Mouse (Mus musculus): ENCODE data around the gene Sult1c2.
"Not testable (repeated sequence)": the region's sequence is repeated elsewhere in the genome, so short reads cannot be mapped to it uniquely, and the experiment has no call there.

Gene Sult1c2

GRCm38 (mm10) chr17:53846206-53846605 lies at the start of gene Sult1c2:
TSS of gene Sult1c2 (minus strand) at chr17:53846339.
- ChIA-PET CTCF (interaction anchor here (0.6 to 1.1 kb wide), 6 partner anchors 10 to 1736 kb away, joined by 3 to 4 read pairs (median 3); no protein-coding TSS in a partner anchor), POLR2A (interaction anchor here in 2 of 4 experiments (0.6 kb wide), 2 partner anchors 43 to 1149 kb away, joined by 3 to 4 read pairs; no protein-coding TSS in a partner anchor)

DNA sequence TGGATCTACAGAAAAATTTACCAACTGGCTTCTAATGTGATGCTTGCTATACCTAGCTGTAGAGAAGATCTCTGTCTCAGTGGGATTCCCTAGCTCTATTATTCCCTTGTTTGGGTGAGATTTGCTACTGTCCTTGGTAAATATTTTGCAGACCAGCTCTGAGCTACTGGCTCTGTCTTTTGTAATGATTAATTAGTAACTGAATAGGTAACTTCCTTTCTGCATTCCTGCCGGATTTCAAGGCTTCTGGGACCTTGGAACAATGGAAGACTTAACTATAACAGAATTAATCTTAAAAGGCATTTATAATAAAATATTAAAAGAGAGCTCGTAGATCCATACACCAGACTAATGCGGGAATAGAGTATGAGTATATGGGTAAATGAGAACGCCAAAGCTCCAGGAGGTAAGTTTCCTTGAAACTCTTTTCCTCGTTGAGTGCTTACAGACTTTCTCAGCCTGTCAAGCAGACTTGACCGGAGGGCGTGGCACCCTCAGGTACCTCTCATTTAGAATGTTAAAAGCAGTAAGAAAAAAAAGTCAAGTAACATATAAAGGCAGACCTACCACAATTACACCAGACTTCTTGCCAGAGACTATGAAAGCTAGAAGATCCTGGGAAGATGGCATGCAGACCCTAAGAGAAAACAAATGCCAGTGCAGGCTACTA lies 33.0 kb upstream of the Sult1c2 start:
- POLR2A ChIA-PET, CTCF ChIA-PET: not testable (repeated sequence)

GRCm38 (mm10) chr17:53874433-53874832 lies 28.3 kb upstream of the Sult1c2 start:
- POLR2A ChIA-PET: no interaction called here
- CTCF ChIA-PET: no interaction called here

DNA sequence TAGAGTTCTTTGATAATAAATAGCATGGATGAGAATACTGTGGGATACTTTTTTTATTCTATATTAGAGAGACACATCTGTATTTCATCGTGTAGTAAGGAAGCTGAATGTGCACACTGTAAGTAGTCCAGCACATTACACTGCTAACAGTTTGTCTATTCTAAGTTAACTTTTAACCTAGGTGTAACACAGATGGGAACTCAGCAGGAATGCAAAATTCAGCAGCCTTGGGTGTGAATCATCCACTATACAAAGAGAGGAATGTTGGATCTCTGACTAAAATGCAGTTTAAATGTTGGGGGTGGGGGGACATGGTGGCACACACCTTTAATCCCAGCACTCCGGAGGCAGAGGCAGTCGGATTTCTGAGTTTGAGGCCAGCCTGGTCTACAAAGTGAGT lies 26.1 kb upstream of the Sult1c2 start:
- ChIA-PET CTCF (no interaction called here), POLR2A (no interaction called here)

DNA sequence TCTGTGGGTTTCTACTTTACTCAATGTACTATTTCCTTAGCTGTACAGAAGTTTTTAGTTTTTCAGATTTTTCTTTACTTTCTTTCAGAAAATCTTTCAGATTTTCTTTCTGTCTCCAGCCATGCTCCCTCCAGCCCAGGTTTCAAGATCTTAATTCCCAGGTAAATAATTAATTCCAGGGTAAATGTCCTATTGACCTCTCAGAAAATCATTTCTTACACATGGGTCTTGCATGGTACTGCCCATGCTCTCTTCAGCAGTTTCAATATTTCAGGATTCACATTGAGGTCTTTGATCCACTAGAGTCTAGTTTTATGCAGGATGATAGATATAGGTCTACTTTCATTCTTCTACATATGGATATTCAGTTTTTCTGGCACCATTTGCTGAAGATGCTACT lies 23.8 kb upstream of the Sult1c2 start:
- ChIA-PET POLR2A (no interaction called here), CTCF (no interaction called here)

DNA sequence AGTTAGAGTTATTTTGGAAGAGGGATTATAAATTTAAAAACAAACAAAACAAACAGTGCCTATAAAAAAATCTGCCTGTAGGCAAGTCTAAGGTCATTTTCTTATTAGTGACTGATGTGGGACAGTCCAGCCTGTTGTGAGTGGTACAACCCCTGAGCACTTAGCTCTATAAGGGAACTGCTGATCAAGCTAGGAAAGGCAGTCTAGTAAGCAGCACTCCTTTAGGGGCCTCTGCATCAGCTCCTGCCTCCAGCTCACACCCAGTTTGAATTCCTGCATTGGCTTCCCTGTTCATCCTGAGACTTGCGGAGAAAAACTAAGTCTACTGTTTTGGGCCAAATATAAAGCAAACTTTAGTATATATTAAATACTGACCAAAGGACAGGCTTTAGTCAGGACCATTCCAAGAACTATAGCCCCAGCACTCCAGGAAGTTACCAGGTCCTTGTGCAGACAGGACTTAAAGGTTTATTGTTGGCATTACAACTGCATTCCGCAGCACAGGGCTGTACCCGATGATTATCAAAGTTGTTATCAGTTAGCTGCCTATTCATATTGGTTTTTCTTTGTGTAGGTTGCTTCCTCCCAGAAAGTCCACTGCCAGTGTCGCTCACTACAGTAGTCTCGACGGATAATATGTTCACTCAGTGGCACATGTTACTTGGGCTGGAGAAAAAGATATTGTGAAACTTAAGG lies 19.3 kb upstream of the Sult1c2 start:
- ChIA-PET CTCF (no interaction called here), POLR2A (interaction anchor here in 1 of 4 experiments (0.5 kb wide), 1 partner anchor 393 kb away, joined by 5 read pairs; no protein-coding TSS in a partner anchor)

GRCm38 (mm10) chr17:53860548-53860947 lies 14.4 kb upstream of the Sult1c2 start:
- ChIA-PET CTCF (interaction anchor here in 1 of 4 experiments (0.7 kb wide), 1 partner anchor 646 kb away, joined by 6 read pairs; no protein-coding TSS in a partner anchor), POLR2A (no interaction called here)

GRCm38 (mm10) chr17:53854992-53855391 lies 8.9 kb upstream of the Sult1c2 start:
- POLR2A ChIA-PET: no interaction called here
- CTCF ChIA-PET: no interaction called here

DNA sequence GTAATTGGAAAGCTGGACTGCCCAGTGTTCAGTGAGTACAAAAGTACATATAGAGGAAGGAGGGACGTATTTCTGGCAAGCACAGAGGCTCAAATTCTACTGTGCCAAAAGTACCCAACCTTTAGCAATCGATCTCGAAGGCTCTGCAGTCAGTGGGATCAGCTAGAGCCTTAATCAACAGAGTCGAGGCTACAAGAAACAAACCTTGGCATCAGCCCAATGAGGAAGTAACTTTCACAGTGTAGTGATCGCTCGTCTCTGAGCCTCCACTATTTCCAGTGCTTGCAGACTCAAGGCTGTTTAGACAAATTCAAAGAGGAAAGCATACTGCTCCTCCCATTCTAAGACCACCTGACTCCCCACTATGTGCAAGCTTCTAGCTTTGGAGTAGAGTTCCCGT lies 343 bp downstream of the Sult1c2 start:
- ChIA-PET CTCF (interaction anchor here in 3 of 4 experiments (0.7 to 1.1 kb wide), 3 partner anchors 10 to 12 kb away, joined by 3 to 4 read pairs (median 3); no protein-coding TSS in a partner anchor), POLR2A (interaction anchor here in 2 of 4 experiments (0.6 kb wide), 2 partner anchors 42 to 1148 kb away, joined by 3 to 4 read pairs; no protein-coding TSS in a partner anchor)

- CTCF ChIA-PET: interaction anchor here in 3 of 4 experiments (0.5 to 2.1 kb wide), 16 partner anchors 12 to 431 kb away, joined by 3 to 10 read pairs (median 4); partner anchors contain the start of gene Sult1c2 (in 2 of the 3)
- POLR2A ChIA-PET: interaction anchor here in 2 of 4 experiments (0.6 to 0.9 kb wide), 2 partner anchors 144 kb away, joined by 3 to 4 read pairs; partner anchors contain the start of gene Sgo1 (in 2 of the 2)
Observed at GRCm38 (mm10) chr17:53833366-53833765, 12.8 kb downstream of the Sult1c2 start.

DNA sequence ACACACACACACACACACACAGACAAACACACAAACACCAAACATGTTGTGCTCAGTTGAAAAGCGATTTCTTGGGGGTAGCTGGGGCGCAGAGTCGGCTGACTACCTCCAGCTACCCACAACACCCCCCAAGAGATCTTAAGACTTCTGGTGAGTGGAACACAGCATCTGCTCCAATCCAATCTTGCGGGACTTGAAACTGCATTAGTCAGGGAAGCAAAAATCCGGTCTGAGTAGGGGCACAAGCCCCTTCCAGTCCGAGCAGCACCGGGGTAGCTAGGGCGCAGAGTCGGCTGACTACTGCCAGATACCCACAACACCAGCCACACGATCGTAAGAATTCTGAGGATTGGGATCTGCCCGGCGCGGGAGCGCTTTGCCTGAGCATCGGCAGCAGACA lies 42.2 kb downstream of the Sult1c2 start:
- CTCF ChIA-PET: interaction anchor here in 1 of 4 experiments (1.5 kb wide), 1 partner anchor 29 kb away, joined by 3 read pairs; no protein-coding TSS in a partner anchor
- POLR2A ChIA-PET: interaction anchor here in 3 of 4 experiments (0.6 to 1.6 kb wide), 7 partner anchors 8 to 372 kb away, joined by 3 to 5 read pairs (median 3); partner anchors contain the start of gene Sgo1 (in 2 of the 3)

DNA sequence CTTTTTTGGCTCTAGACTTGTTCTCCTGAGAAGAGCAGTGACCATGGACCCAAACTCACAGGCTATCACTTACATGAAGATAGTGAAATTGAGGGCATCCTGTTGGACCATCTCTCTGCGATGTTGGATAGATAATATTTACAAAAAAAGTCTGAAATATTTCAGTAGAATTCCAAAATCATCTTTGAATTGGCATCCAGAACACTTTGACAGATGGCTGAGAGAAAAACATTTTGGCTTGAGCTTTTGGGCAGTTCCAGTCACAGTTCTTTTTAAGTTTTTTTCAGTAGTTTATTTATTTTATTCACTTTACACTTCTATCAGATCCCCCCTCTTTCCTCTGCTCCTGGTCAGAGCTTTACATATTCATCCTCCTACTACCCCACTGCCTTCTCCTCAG lies 62.8 kb downstream of the Sult1c2 start:
- POLR2A ChIA-PET: no interaction called here
- CTCF ChIA-PET: interaction anchor here in 1 of 4 experiments (0.6 kb wide), 1 partner anchor 1106 kb away, joined by 3 read pairs; no protein-coding TSS in a partner anchor
